Mouse (Mus musculus): ENCODE measurements around the gene Gatad2b. TPM values are rescaled to one million over a fixed set of nuclear protein-coding genes. Genes with fewer than 3 reads are reported as not detected.

The Gatad2b gene
- total and polyA plus RNA-seq, 2 experiments from 2014 or later = 5.8 to 25.3 TPM

DNA sequence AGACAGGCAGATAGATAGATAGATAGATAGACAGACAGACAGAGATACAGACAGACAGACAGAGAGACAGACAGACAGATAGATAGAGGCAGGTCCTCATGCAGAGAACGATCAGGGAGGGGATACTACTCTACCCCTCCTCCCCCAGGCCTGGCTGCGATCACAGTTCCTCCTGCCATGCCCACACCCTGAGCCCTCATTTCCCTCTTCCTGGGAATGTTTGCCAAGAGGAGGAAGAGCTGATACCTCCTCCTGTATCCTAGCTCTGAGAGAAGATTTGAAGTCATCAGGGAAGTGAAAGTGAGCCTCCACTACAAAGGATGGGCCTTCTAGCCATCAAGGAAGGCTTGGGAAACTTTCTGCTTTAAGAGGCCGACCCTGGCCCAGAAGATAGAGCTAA is 102.7 kb downstream of the Gatad2b start:
- H3K4me3 ChIP-seq (ENCODE audit: low read depth, low read length) = no peak overlapping the region
- H3K36me3 ChIP-seq (replicated peaks; ENCODE audit: control insufficient read depth, insufficient read depth, low read length) = peaks cover 92% of the 10 kb centered on the region
- DNase-seq (ENCODE audit: low spot score) (no peak), ATAC-seq (ENCODE audit: insufficient read depth, low read depth) (no peak)
- no peak overlapping the region for H3K27ac ChIP-seq (ENCODE audit: low read depth)
- H3K9ac ChIP-seq (replicated peaks; ENCODE audit: low read depth, low read length) = no peak overlapping the region
- H3K4me2 ChIP-seq (ENCODE audit: low read depth, low read length) = no peak overlapping the region
- no peaks in the 10 kb centered on the region for H3K9me3 ChIP-seq (replicated peaks; ENCODE audit: control insufficient read depth, low read length)
- WGBS = 54% methylated on average over 3 of the region's 3 CpGs
- H3K4me1 ChIP-seq (ENCODE audit: control insufficient read depth, insufficient read depth) = no peaks in the 10 kb centered on the region
- H3K27me3 ChIP-seq (ENCODE audit: control insufficient read depth, insufficient read depth, low read length) = no peaks in the 10 kb centered on the region
- TF ChIP-seq EP300 (IDR thresholded peaks at IDR 0.05; ENCODE audit: low read depth) = no peak
- TF ChIP-seq CTCF (IDR thresholded peaks at IDR 0.05; ENCODE audit: low read depth) = no peak

DNA sequence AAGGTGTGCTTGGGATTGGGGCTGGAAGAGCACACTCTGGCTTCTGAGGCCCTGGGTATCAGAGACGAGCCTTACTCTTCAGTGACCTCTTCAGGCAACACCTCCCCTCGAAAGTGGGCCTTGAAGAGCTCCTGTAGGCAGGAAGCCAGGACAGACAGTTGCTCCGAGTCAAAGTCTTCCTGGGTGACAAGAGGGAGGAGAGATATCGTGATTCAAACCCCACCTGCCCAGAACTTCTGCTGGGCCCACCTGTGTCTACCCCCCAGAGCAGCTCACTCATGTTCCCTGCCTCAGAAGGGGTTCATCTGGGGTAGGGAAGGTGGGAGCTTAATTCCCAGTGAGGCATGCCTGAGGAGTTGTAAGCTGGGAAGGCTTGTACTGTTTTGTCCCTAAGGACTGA is 108.0 kb downstream of the Gatad2b start:
- Histone ChIP-seq H3K9ac (replicated peaks; ENCODE audit: low read depth, low read length) (no peak overlapping the region), H3K4me1 (ENCODE audit: control insufficient read depth, insufficient read depth) (no peaks in the 10 kb centered on the region), H3K4me2 (ENCODE audit: low read depth, low read length) (no peak overlapping the region), H3K27me3 (ENCODE audit: control insufficient read depth, insufficient read depth, low read length) (no peaks in the 10 kb centered on the region), H3K4me3 (ENCODE audit: low read depth, low read length) (no peak overlapping the region), H3K36me3 (replicated peaks; ENCODE audit: control insufficient read depth, insufficient read depth, low read length) (peaks cover 96% of the 10 kb centered on the region), H3K27ac (ENCODE audit: low read depth) (no peak overlapping the region), H3K9me3 (replicated peaks; ENCODE audit: control insufficient read depth, low read length) (no peaks in the 10 kb centered on the region)
- ATAC-seq (ENCODE audit: insufficient read depth, low read depth) (no peak), DNase-seq (ENCODE audit: low spot score) (no peak)
- WGBS = 54% methylated on average over 4 of the region's 4 CpGs
- TF ChIP-seq CTCF (IDR thresholded peaks at IDR 0.05; ENCODE audit: low read depth) (no peak), EP300 (IDR thresholded peaks at IDR 0.05; ENCODE audit: low read depth) (no peak)

DNA sequence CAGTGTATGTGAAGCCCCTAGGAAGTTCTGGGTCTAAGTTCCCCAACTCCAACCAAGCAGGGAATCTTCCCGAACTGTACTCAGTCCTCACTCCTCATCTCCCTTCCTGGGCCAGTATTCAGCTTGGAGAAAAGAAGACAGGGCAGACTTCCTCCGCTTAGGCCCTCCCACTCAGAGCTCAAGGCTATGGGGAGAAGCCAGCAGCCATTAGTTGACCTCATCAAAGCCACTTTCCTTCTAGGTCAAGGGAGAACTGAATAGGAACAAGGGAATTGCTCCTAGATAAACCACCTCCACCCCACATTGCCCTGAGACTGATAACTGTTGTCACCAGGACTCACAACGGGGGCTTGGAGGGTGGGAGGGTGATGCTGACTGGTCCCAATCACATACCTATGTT is 111.1 kb downstream of the Gatad2b start:
- no peak overlapping the region for H3K4me2 ChIP-seq (ENCODE audit: low read depth, low read length)
- ATAC-seq (ENCODE audit: insufficient read depth, low read depth) (no peak), DNase-seq (ENCODE audit: low spot score) (no peak)
- no peaks in the 10 kb centered on the region for H3K4me1 ChIP-seq (ENCODE audit: control insufficient read depth, insufficient read depth)
- no peak overlapping the region for H3K9ac ChIP-seq (replicated peaks; ENCODE audit: low read depth, low read length)
- 80% methylated on average over 3 of the region's 3 CpGs for WGBS
- no peak overlapping the region for H3K27ac ChIP-seq (ENCODE audit: low read depth)
- H3K9me3 ChIP-seq (replicated peaks; ENCODE audit: control insufficient read depth, low read length) = no peaks in the 10 kb centered on the region
- H3K36me3 ChIP-seq (replicated peaks; ENCODE audit: control insufficient read depth, insufficient read depth, low read length) = peaks cover 100% of the 10 kb centered on the region
- TF ChIP-seq CTCF (IDR thresholded peaks at IDR 0.05; ENCODE audit: low read depth) = no peak
- TF ChIP-seq EP300 (IDR thresholded peaks at IDR 0.05; ENCODE audit: low read depth) = no peak
- H3K4me3 ChIP-seq (ENCODE audit: low read depth, low read length) = no peak overlapping the region
- no peaks in the 10 kb centered on the region for H3K27me3 ChIP-seq (ENCODE audit: control insufficient read depth, insufficient read depth, low read length)

DNA sequence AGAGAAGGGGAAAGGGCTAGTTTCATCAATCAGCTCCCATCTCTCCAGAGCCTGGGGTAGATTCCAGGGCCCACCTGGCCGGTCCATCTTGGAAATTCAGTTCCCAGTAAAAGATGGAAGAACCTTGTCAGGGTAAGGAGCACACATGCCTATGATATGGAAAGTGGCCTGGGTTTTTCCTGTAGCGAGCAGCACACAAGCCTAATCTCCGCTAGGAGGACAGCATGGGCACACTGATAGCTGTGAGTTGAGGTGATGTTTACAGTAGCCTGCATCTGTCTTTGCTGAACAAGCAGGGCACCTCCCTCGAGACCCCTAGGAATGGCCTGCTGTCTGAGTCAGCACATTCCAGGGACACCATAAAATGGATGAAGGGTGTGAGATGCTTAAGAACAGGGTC is 111.6 kb downstream of the Gatad2b start:
- H3K9ac ChIP-seq (replicated peaks; ENCODE audit: low read depth, low read length) = no peak overlapping the region
- H3K4me2 ChIP-seq (ENCODE audit: low read depth, low read length) = no peak overlapping the region
- H3K27ac ChIP-seq (ENCODE audit: low read depth) = no peak overlapping the region
- no peaks in the 10 kb centered on the region for H3K4me1 ChIP-seq (ENCODE audit: control insufficient read depth, insufficient read depth)
- H3K36me3 ChIP-seq (replicated peaks; ENCODE audit: control insufficient read depth, insufficient read depth, low read length) = peaks cover 100% of the 10 kb centered on the region
- 72% methylated on average over 4 of the region's 4 CpGs for WGBS
- TF ChIP-seq CTCF (IDR thresholded peaks at IDR 0.05; ENCODE audit: low read depth) (no peak), EP300 (IDR thresholded peaks at IDR 0.05; ENCODE audit: low read depth) (no peak)
- DNase-seq (ENCODE audit: low spot score) (no peak), ATAC-seq (ENCODE audit: insufficient read depth, low read depth) (no peak)
- no peaks in the 10 kb centered on the region for H3K9me3 ChIP-seq (replicated peaks; ENCODE audit: control insufficient read depth, low read length)
- no peaks in the 10 kb centered on the region for H3K27me3 ChIP-seq (ENCODE audit: control insufficient read depth, insufficient read depth, low read length)
- H3K4me3 ChIP-seq (ENCODE audit: low read depth, low read length) = no peak overlapping the region

DNA sequence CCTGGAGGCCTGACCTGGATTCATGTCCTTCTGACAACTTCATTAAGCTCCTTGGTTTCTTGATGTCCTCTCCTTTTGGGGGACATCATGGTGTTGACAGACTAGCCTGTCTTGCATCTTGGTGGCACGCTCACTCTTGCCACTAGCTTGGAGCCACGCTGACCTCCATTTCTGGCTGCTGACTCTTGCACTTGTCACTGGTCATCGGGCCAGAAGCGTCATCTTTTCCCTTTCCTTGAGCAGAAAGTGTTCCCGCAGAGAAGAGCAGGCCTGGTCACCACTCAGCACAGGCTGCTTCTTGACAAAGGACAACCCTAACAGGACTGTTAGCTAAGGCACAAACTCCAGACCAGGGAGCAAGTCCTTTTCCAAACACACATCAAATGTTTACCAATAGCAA is 113.4 kb downstream of the Gatad2b start:
- no peaks in the 10 kb centered on the region for H3K4me1 ChIP-seq (ENCODE audit: control insufficient read depth, insufficient read depth)
- WGBS = 93% methylated on average over 5 of the region's 5 CpGs
- no peak for ATAC-seq (ENCODE audit: insufficient read depth, low read depth)
- no peaks in the 10 kb centered on the region for H3K9me3 ChIP-seq (replicated peaks; ENCODE audit: control insufficient read depth, low read length)
- no peak overlapping the region for H3K4me2 ChIP-seq (ENCODE audit: low read depth, low read length)
- H3K4me3 ChIP-seq (ENCODE audit: low read depth, low read length) = no peak overlapping the region
- TF ChIP-seq EP300 (IDR thresholded peaks at IDR 0.05; ENCODE audit: low read depth) (no peak), CTCF (IDR thresholded peaks at IDR 0.05; ENCODE audit: low read depth) (no peak)
- no peak overlapping the region for H3K27ac ChIP-seq (ENCODE audit: low read depth)
- no peak overlapping the region for H3K9ac ChIP-seq (replicated peaks; ENCODE audit: low read depth, low read length)
- H3K36me3 ChIP-seq (replicated peaks; ENCODE audit: control insufficient read depth, insufficient read depth, low read length) = peaks cover 97% of the 10 kb centered on the region
- H3K27me3 ChIP-seq (ENCODE audit: control insufficient read depth, insufficient read depth, low read length) = no peaks in the 10 kb centered on the region
- no peak for DNase-seq (ENCODE audit: low spot score)

DNA sequence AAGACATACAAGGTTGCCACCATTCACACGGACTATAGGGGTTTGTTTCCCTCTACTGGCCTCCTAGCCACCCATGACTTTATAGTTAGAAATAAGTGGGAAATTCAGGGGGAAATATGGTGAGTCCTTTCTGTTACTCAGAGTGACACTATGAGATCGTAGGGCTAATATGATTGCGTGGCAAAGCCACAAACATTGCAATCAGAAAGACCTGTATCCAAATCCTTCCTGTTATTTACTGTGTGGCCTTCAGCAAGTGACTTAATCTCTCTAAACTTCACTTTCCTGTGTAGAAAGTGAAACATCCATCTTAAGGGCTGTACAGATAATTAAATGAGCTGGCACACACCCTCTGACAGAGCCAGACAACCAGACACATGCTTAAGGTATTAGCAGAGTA is 115.7 kb downstream of the Gatad2b start:
- H3K4me2 ChIP-seq (ENCODE audit: low read depth, low read length) = no peak overlapping the region
- H3K9ac ChIP-seq (replicated peaks; ENCODE audit: low read depth, low read length) = no peak overlapping the region
- H3K36me3 ChIP-seq (replicated peaks; ENCODE audit: control insufficient read depth, insufficient read depth, low read length) = peaks cover 84% of the 10 kb centered on the region
- no peaks in the 10 kb centered on the region for H3K27me3 ChIP-seq (ENCODE audit: control insufficient read depth, insufficient read depth, low read length)
- DNase-seq (ENCODE audit: low spot score) = no peak
- WGBS = 89% methylated on average over 3 of the region's 3 CpGs
- no peak overlapping the region for H3K27ac ChIP-seq (ENCODE audit: low read depth)
- no peak for TF ChIP-seq CTCF (IDR thresholded peaks at IDR 0.05; ENCODE audit: low read depth)
- TF ChIP-seq EP300 (IDR thresholded peaks at IDR 0.05; ENCODE audit: low read depth) = no peak
- ATAC-seq (ENCODE audit: insufficient read depth, low read depth) = no peak
- H3K4me3 ChIP-seq (ENCODE audit: low read depth, low read length) = no peak overlapping the region
- H3K4me1 ChIP-seq (ENCODE audit: control insufficient read depth, insufficient read depth) = no peaks in the 10 kb centered on the region
- no peaks in the 10 kb centered on the region for H3K9me3 ChIP-seq (replicated peaks; ENCODE audit: control insufficient read depth, low read length)

Measured in heart, postnatal 0 days (tissue).